Mouse (Mus musculus) G1E (cell line): ENCODE measurements around the gene Ifi202b.
"Not testable (repeated sequence)": the region's sequence is repeated elsewhere in the genome, so short reads cannot be mapped to it uniquely, and the experiment has no call there.

Experiments used
- CTCF ChIP-seq: IDR thresholded peaks from 2 replicates; pipeline ENCODE4 v1.5.1; 2012; ENCODE audit warnings: low read depth, low read length, inconsistent platforms, mixed read lengths
- GATA1 ChIP-seq: IDR thresholded peaks from 2 replicates; pipeline ENCODE4 v1.6.1; 2012; ENCODE audit warnings: borderline replicate concordance, low read length, inconsistent platforms, mixed read lengths
- TAL1 ChIP-seq: conservative IDR thresholded peaks from 2 replicates; pipeline ENCODE4 v1.6.1; 2012; ENCODE audit warnings: low read depth, low read length, inconsistent platforms, mixed read lengths

- not testable (repeated sequence) for TF ChIP-seq CTCF, TAL1, GATA1
Observed at GRCm38 (mm10) chr1:173949044-173949443, 33.5 kb downstream of the Ifi202b start.
